Mouse (Mus musculus): ENCODE measurements around the gene Sumo1.

The Sumo1 gene

DNA sequence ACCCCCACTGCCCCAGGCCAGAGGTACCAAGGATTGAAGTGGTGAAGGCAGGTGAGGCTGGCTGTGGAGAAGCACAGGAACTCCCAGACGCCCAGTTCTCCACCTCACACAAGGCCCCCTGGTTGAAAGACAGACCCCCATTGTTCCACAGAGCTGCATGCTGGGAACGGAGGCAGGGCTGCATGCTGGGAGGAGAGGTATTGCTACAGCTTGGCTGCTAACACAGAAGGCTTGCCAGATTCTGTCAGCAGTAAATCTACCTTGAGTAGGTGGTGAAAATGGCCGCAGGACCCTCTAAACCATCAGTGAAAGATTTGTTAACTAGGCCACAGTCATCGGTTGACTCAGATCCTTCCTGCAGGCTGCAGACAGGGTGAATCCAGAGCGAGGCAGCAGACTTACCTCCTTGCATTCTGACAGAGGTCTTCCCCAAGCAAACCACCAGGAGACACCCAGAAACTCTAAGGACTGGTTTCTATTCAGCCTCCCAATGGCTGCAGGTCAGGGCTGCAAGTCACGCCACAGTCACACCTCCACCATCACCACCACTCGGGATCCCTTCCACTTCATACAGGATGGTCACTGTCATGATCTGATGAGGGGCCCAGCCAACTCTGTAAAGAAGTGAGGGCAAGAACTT, 121.5 kb downstream of the Sumo1 start:
- DNase-seq (ENCODE audit: low spot score) = no peak

DNA sequence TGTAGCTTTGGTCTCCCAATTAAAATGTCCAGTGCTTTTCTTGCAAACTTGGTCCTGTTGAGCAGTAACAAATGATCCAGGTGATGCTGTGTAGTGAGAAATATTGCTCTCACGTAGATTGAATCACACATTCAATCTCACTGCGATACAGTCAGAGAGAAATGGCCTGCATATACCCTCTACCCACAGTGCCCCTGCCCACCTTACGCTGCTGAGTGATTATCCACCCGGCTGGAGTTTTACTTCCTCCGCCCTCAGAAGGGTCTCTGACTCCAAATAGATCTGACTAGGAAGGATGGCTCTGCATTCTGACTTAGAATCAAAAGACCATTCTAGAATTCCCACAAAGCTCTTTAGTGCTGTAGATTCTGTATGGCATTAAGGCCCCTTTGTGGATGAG, 122.1 kb downstream of the Sumo1 start:
- DNase-seq (ENCODE audit: low spot score) = no peak

DNA sequence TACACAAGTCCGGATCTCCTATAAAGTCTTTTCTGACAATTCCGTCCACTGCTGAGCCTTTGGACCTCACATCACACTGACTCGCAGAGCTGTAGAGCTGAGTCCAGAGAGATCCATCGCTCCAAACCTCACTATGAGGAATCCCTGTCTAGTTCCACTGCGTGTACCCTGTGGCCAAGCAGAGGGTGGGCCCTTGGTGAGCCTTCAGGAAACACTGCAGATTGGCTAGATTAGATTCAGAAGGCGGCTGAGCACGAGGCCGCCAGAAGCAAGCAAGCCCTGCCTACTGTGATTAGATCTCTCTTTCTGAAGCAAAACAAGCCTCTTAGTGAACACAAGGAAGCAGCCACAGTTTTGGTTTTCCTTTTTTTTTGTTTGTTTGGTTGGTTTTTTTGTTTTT, 126.7 kb downstream of the Sumo1 start:
- DNase-seq (ENCODE audit: low spot score) = no peak

DNA sequence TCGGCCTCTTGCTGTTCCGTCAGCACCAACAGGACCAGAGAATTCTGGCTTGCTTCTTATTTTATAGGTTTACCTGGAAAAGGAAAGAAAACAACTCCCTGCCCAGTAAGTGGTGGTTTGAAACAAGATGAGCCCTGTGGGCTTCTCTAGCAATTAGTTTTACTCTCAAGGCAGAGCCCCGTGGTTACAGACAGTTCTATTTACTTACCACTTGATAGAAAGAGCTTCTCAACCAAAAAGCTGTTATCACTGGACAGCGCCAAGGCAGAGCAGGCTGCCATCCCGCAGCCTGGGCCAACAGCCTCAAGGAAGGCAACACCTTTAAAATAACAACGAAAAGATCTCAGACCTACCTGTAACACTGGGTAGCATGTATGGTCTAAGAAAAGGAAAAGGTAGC, 128.4 kb downstream of the Sumo1 start:
- DNase-seq (ENCODE audit: low spot score) = no peak

DNA sequence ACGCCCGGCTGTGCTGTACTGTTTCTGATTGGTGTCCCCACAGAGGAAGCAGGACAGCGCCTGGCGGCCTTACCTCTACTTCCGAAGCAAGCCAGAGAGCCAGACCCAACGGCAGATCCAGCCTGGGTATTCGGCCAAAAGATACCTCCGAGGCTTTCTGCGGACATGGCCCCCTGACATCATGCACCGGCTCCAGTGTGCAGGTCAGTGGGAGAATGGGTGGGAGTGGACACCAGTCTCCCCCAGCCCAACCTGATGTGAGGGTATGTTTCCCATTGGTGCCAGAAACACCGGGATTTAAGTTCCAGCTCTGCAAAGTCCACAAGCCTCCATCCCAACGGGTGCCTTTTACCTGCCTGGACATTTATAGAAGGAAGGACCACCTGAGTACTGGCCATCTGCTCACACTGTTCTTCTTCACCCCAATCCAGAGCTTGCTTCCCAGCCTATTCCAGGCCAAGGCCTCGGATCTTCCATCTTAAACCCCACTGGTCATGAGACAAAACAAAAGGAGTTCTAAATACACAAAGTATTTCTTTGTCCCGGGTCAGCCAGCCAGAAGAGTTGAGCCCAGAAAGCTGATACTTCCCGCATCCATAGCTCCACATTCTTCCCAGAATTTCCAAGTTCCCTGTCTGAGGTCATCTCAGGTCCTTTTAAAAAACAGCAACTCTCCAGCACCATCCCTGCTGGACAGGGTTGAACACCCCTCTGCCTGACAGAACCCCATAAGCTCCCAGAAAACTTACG, 129.2 kb downstream of the Sumo1 start:
- DNase-seq (ENCODE audit: low spot score) = no peak

DNA sequence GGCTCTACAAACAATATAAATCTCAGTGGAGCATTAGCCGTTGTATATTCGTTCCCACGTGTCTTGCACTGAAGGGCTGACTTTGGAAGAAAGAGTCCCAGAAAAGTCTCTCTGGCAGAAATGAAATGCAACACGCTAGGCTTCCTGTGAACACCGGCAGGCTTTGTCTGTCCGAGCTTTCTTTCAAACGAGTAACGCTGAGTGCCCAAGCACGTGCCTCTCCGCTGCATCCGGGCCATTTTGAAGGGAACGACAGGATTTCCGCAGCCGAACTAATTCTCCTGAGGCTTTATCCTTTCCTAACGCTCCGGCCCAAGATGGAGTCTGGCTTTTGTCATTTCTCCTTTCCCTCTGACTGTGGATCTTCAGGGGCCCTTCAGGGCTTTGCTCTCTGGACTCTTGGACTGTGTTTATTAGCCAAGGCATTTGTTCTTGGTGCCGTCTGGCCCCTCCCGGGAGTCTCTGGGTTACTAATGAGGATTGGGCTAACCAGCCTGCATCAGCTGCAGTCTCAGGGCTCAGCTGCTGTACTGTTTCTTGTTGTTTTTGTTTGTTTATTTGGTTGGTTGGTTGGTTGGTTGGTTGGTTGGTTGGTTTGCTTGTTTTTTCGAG, 130.0 kb downstream of the Sumo1 start:
- DNase-seq (ENCODE audit: low spot score) = no peak

DNA sequence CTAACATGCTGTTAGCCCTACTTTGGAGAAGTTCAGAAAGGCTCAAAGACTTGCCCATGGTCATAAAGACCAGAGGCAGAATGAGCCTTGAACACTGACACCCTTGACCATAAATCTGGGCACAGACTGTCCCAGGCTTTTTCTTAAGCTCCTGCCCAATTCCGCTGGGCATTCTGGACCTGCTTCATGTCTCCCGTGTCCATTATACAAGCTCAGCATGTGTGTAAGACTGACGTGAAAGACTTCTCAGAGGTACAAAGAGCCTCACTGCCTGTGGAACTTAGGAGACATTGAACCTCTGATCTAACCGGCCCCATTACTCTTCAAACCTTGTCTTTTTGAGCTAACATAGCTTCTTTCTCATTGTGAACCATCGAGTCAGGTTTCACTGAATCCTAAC, 132.3 kb downstream of the Sumo1 start:
- DNase-seq (ENCODE audit: low spot score) = no peak

All from ovary, postnatal 10 days (tissue).